Mouse (Mus musculus) forebrain, embryonic 15.5 days (tissue): ENCODE measurements around the gene Mab21l1. TPM values are rescaled to one million over a fixed set of nuclear protein-coding genes. Genes with fewer than 3 reads are reported as not detected.

ENCODE experiments used
- ATAC-seq: fragments of 200-750 bp; cut with Nextera tagmentation; replicated peaks from 2 replicates; pipeline ENCODE4 v1.8.0; 2017; ENCODE audit warnings: mild to moderate bottlenecking, moderate TSS enrichment, moderate library complexity
- H3K27ac ChIP-seq: fragments of 300-500 bp; sonication (generic); replicated peaks from 2 replicates; pipeline ENCODE4 v1.5.1; 2015; ENCODE audit warnings: mild to moderate bottlenecking, inconsistent platforms
- H3K27me3 ChIP-seq: fragments of 300-500 bp; sonication (generic); 2 replicates; pipeline ENCODE4 v1.6.1; 2015; ENCODE audit warnings: inconsistent platforms
- H3K36me3 ChIP-seq: fragments of 300-500 bp; sonication (generic); 2 replicates; pipeline ENCODE4 v1.6.1; 2015; ENCODE audit warnings: mild to moderate bottlenecking, inconsistent platforms
- H3K4me1 ChIP-seq: fragments of 300-500 bp; sonication (generic); 2 replicates; pipeline ENCODE4 v1.6.1; 2015; ENCODE audit warnings: inconsistent platforms
- H3K4me2 ChIP-seq: fragments of 300-500 bp; sonication (generic); replicated peaks from 2 replicates; pipeline ENCODE4 v1.6.1; 2015; ENCODE audit warnings: mild to moderate bottlenecking, inconsistent platforms
- H3K4me3 ChIP-seq: fragments of 300-500 bp; sonication (generic); 2 replicates; pipeline ENCODE4 v1.5.1; 2015; ENCODE audit warnings: mild to moderate bottlenecking, inconsistent platforms
- H3K9ac ChIP-seq: fragments of 300-500 bp; sonication (generic); replicated peaks from 2 replicates; pipeline ENCODE4 v1.6.1; 2015; ENCODE audit warnings: mild to moderate bottlenecking, inconsistent platforms
- H3K9me3 ChIP-seq: fragments of 300-500 bp; sonication (generic); 2 replicates; pipeline ENCODE4 v1.6.1; 2016; ENCODE audit warnings: inconsistent platforms
- WGBS: fragments of 180-500 bp; shearing (Covaris S2); methylation state at CpG from one replicate; pipeline ENCODE4 v1.1.7; 2015; ENCODE audit warnings: mixed read lengths; 5-methylcytosine and 5-hydroxymethylcytosine counted together
- polyA plus RNA-seq: library from polyadenylated mRNA; unstranded; fragments of >200 nt; fragmentation: Nextera tagmentation; extraction: Ambion mirVana; gene quantifications from 2 replicates; pipeline ENCODE4 v1.2.1, GENCODE M21; 2015

Gene Mab21l1
- polyA plus RNA-seq, 1 experiment from 2014 or later = 16.8 TPM

DNA sequence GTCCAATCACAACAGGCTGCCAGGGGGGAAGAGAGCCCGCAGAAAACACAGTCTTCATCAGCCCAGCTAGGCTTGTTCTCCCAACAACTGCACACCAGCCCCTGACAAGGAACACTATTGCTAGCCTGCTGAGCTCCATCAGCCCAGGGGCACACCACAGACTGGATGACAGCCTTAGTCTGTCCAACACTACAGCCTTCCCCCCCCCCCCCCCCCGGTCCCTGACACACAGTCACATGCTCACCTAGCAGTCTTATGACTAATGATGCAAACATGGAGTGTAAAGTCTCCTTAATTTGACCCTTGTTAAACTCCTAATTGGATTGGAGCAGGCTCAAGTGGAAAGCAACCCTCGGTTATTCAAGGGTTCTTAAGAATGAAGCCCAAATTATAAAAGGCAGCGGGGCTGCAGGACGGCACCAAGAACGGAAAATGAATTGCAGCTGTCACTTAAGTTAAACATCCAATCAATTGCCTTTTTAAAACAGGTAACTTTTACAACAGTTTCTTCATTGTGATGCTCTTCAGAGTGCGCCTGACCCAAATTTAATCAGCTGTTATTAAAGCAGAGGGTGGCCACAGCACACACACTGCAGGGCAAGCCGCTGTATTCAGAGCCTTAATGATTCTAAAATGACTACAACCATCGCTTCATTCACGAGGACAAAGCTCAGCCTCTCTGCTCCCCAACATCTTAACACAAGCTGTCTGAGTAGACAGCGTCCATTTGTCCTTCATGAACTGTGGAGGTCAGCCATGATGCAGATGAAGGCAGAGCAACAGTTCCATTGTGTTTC lies 26.3 kb upstream of the Mab21l1 start:
- Histone ChIP-seq H3K9ac (no peak overlapping the region), H3K4me2 (no peak overlapping the region), H3K4me1 (peaks cover 40% of the 10 kb centered on the region), H3K27ac (peak overlapping the region; percentile 47), H3K9me3 (no peaks in the 10 kb centered on the region), H3K27me3 (peaks cover 21% of the 10 kb centered on the region; the same call in 1 of the 2 replicates), H3K4me3 (no peak overlapping the region), H3K36me3 (no peaks in the 10 kb centered on the region)
- WGBS = 6% methylated on average over 11 of the region's 11 CpGs
- ATAC-seq = peak; percentile 77

DNA sequence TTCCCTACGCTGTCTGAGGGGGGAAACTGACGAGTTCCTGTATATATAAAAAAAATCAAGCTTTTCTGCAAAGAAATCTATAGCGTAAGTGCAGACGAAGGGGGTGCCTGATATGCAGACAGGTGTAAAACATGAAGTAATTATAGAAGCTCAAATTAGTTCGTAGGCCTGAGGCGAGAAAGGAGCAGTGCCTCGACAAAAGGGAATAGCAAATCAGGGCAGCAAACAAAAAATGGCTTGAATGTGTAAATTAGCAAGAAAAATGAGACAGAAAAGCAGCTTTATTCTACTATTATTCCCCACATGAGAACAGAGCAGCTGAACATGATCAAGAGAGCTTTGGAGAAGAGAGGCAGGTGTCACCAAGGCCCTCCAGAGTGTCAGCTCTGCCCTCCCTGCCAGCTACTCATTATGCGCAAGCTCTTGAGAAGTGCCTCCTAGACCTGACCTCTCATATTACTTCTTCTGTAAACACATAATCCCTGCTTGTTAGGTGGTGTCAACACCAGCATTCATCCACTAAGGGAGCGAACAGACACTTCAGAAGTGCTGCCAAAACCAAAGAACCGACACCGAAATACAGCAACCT lies 25.6 kb upstream of the Mab21l1 start:
- Histone ChIP-seq H3K9ac (no peak overlapping the region), H3K27me3 (peaks cover 21% of the 10 kb centered on the region; the same call in 1 of the 2 replicates)

DNA sequence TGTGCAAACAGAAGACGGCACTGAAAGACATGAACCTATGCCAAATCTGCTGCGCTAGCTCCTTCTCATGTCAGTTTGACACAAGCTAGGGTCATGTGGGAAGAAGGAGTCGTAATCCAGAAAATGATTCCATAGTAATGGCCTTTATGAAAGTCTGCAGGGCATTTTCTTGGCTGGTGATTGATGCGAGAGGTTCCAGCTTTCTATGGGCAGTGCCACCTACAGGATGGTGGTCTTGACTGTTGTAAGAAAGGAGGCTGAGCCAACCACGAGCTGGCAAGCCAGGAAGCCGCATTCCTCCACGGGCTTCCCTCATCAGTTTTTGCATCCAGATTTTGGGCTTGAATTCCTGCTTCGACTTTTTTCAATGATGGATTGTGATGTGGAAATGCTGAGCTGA lies 24.0 kb upstream of the Mab21l1 start:
- no peak overlapping the region for H3K9ac ChIP-seq
- ATAC-seq = no peak
- no peak overlapping the region for H3K4me3 ChIP-seq
- H3K9me3 ChIP-seq = no peaks in the 10 kb centered on the region
- no peak overlapping the region for H3K4me2 ChIP-seq
- H3K36me3 ChIP-seq = no peaks in the 10 kb centered on the region
- H3K4me1 ChIP-seq = peaks cover 33% of the 10 kb centered on the region
- no peak overlapping the region for H3K27ac ChIP-seq
- peaks cover 13% of the 10 kb centered on the region; the same call in 1 of the 2 replicates for H3K27me3 ChIP-seq
- whole genome bisulfite sequencing = 36% methylated on average over 8 of the region's 8 CpGs

More for the DNA sequence above, 25.6 kb upstream of the Mab21l1 start:
- H3K4me2 ChIP-seq = no peak overlapping the region
- H3K9me3 ChIP-seq = no peaks in the 10 kb centered on the region
- ATAC-seq = peak; percentile 60
- WGBS = 9% methylated on average over 11 of the region's 11 CpGs
- no peak overlapping the region for H3K4me3 ChIP-seq
- peaks cover 34% of the 10 kb centered on the region for H3K4me1 ChIP-seq
- peak overlapping the region; percentile 47 for H3K27ac ChIP-seq
- H3K36me3 ChIP-seq = no peaks in the 10 kb centered on the region

DNA sequence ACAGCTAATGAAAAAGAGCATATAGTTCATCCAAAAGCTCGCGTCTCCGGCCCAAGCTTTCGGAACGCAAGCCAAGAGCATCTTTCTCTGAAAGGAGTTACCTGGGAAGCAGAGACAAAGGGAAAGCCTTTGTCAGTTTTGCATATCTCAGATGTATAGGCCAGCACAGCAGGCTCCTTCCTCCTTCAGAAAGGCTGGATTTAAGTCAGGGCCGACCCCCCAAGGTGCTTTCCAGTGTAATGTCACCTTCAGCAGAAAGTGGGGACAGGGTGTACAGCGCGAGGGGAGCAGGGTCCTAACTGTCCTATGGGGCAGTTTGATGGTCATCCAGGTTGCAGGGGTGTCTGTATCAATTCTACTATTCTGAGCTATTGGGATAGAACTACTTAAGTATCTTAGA lies 18.7 kb upstream of the Mab21l1 start:
- H3K36me3 ChIP-seq = no peaks in the 10 kb centered on the region
- WGBS = 36% methylated on average over 8 of the region's 8 CpGs
- H3K9me3 ChIP-seq = no peaks in the 10 kb centered on the region
- H3K9ac ChIP-seq = no peak overlapping the region
- H3K4me3 ChIP-seq = no peak overlapping the region
- no peaks in the 10 kb centered on the region for H3K4me1 ChIP-seq
- no peak for ATAC-seq
- no peak overlapping the region for H3K4me2 ChIP-seq
- no peak overlapping the region for H3K27ac ChIP-seq
- H3K27me3 ChIP-seq = peaks cover 8% of the 10 kb centered on the region; the same call in 1 of the 2 replicates

DNA sequence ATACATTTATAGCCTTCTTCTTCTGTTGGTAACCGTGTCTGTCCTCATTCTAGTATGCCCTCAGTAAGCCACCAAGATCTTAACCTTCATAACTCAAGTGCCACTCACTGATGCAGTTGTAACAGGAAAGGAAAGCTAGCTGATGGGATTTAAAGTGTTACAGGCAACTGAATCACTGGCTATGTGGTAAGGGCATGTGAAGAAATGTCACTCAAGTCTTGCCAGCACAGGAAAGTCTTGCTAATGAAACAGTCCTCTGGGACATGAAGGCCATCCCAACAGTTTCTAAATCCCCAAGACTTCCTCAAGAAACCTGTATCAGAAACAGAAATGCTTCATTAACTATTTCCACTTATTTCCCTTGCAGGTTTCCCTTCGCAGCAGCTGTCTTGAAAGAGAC lies 13.7 kb upstream of the Mab21l1 start:
- no peaks in the 10 kb centered on the region for H3K4me1 ChIP-seq
- no peak overlapping the region for H3K9ac ChIP-seq
- H3K4me3 ChIP-seq = no peak overlapping the region
- no peak overlapping the region for H3K27ac ChIP-seq
- 89% methylated on average over 2 of the region's 2 CpGs for WGBS
- H3K4me2 ChIP-seq = no peak overlapping the region
- H3K9me3 ChIP-seq = no peaks in the 10 kb centered on the region
- H3K27me3 ChIP-seq = 0 out of 2 replicates have a peak, but pooled peaks cover 2% of the 10 kb centered on the region
- no peak for ATAC-seq
- H3K36me3 ChIP-seq = no peaks in the 10 kb centered on the region

DNA sequence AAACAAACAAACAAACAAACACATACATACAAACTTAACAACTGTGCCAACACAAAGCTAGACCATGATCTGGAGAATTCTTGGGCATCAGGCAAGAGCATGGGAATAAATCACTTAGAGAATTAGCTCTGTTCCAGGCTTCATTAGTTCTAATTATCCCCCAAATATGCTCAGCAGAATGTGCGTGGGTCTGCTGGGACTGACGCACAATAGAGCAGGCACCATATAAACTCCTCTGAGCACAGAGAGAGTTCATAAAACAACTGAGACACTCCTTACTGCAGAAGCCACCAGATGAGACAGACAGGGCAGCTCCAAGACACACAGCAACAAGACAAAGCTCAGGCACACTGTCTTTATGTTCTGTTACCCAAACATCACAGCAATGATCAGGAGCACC lies 13.0 kb upstream of the Mab21l1 start:
- no peak overlapping the region for H3K4me2 ChIP-seq
- H3K27me3 ChIP-seq = 0 out of 2 replicates have a peak, but pooled peaks cover 2% of the 10 kb centered on the region
- no peak overlapping the region for H3K27ac ChIP-seq
- ATAC-seq = no peak
- WGBS = 35% methylated on average over 2 of the region's 2 CpGs
- peaks cover 3% of the 10 kb centered on the region; the same call in 1 of the 2 replicates for H3K4me1 ChIP-seq
- no peaks in the 10 kb centered on the region for H3K9me3 ChIP-seq
- H3K36me3 ChIP-seq = no peaks in the 10 kb centered on the region
- no peak overlapping the region for H3K9ac ChIP-seq
- H3K4me3 ChIP-seq = no peak overlapping the region

DNA sequence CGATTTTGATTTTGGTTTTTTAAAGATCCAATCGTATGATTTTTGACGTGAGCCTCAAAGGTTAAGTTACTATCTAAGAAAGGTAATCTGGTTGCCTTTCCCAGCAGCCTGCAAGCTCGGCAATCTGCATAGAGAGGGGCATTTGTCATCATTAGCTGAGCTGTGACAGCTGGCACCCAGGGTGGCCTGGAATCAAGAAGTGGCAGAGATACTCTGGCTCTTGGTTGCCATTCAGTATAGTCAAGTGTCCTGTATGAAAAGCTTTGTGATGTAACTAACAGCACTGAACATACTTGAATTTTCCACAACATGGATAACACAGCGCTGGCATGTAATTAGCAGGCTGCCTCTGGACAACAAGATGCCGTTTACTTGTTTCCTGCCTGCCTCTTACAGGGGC lies 8.1 kb upstream of the Mab21l1 start:
- no peak for ATAC-seq
- no peaks in the 10 kb centered on the region for H3K36me3 ChIP-seq
- no peaks in the 10 kb centered on the region for H3K9me3 ChIP-seq
- peaks cover 15% of the 10 kb centered on the region for H3K27me3 ChIP-seq
- no peak overlapping the region for H3K27ac ChIP-seq
- peaks cover 7% of the 10 kb centered on the region; the same call in 1 of the 2 replicates for H3K4me1 ChIP-seq
- no peak overlapping the region for H3K9ac ChIP-seq
- no peak overlapping the region for H3K4me3 ChIP-seq
- H3K4me2 ChIP-seq = no peak overlapping the region
- WGBS = 57% methylated on average over 6 of the region's 6 CpGs

DNA sequence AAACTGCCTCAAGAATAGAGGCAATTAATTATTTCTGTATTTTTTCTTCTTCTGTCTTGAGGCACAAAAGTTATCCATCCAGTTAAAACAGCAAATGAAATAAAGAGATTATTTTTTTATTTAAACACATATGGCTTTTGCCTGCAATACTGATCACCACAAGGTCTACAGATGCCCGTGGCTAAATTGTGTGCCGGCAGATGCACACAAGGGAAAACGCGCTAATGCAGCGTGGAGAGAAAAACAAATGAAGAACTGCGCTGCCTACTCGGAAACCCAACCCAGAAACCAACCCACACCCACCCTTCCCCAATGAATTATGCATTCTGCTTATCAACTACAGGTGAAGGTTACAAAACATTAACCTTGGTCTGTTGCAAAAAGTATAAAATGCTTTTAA lies 7.1 kb upstream of the Mab21l1 start:
- 66% methylated on average over 7 of the region's 7 CpGs for WGBS
- Histone ChIP-seq H3K4me3 (no peak overlapping the region), H3K4me1 (peaks cover 14% of the 10 kb centered on the region), H3K27me3 (peaks cover 18% of the 10 kb centered on the region), H3K36me3 (no peaks in the 10 kb centered on the region), H3K4me2 (no peak overlapping the region), H3K27ac (no peak overlapping the region), H3K9ac (no peak overlapping the region), H3K9me3 (no peaks in the 10 kb centered on the region)
- no peak for ATAC-seq

DNA sequence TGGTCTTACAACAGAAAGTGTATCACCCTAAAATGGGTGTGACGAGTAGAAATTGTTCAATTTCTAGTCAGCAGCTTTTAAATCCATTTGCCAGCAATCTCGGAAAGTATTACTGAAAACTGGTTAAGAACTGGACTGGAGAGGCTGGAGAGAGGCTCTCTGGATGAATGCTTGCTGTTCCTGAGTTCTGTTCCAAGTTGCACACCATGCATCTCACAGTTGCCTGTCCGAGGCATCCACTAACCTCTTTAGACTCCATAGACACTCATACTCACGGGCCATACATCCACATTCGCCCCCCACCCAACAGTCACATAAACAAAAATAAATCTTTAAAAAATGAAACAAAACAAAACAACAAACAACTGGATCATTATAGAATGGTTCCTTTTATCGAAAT lies 6.6 kb upstream of the Mab21l1 start:
- no peak overlapping the region for H3K9ac ChIP-seq
- H3K27me3 ChIP-seq = peaks cover 18% of the 10 kb centered on the region
- no peaks in the 10 kb centered on the region for H3K36me3 ChIP-seq
- peaks cover 19% of the 10 kb centered on the region for H3K4me1 ChIP-seq
- H3K27ac ChIP-seq = no peak overlapping the region
- no peaks in the 10 kb centered on the region for H3K9me3 ChIP-seq
- H3K4me2 ChIP-seq = no peak overlapping the region
- no peak for ATAC-seq
- H3K4me3 ChIP-seq = no peak overlapping the region
- WGBS = 89% methylated on average over 6 of the region's 6 CpGs

DNA sequence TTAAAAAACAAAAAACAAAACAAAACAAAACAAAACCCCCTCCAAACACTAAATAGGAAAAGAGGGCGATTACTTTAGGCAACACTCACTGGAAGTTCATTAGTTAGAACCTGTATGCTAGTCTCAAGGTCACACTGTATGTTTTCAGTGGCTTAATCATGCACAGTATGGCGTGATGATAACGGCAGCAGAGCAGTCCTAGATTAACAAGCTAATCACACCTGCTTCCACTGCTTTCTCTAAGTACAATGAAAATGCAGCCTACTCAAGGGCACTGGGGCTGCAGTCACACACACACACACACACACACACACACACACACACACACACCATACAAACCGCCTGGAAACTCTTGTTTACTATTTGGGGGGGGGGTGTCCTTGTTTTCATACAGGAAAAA lies 4.8 kb upstream of the Mab21l1 start:
- no peaks in the 10 kb centered on the region for H3K9me3 ChIP-seq
- H3K4me1 ChIP-seq = peaks cover 28% of the 10 kb centered on the region
- H3K4me2 ChIP-seq = no peak overlapping the region
- H3K9ac ChIP-seq = no peak overlapping the region
- WGBS = 56% methylated on average over 4 of the region's 4 CpGs
- H3K27ac ChIP-seq = no peak overlapping the region
- H3K4me3 ChIP-seq = no peak overlapping the region
- no peak for ATAC-seq
- peaks cover 33% of the 10 kb centered on the region for H3K27me3 ChIP-seq
- no peaks in the 10 kb centered on the region for H3K36me3 ChIP-seq

DNA sequence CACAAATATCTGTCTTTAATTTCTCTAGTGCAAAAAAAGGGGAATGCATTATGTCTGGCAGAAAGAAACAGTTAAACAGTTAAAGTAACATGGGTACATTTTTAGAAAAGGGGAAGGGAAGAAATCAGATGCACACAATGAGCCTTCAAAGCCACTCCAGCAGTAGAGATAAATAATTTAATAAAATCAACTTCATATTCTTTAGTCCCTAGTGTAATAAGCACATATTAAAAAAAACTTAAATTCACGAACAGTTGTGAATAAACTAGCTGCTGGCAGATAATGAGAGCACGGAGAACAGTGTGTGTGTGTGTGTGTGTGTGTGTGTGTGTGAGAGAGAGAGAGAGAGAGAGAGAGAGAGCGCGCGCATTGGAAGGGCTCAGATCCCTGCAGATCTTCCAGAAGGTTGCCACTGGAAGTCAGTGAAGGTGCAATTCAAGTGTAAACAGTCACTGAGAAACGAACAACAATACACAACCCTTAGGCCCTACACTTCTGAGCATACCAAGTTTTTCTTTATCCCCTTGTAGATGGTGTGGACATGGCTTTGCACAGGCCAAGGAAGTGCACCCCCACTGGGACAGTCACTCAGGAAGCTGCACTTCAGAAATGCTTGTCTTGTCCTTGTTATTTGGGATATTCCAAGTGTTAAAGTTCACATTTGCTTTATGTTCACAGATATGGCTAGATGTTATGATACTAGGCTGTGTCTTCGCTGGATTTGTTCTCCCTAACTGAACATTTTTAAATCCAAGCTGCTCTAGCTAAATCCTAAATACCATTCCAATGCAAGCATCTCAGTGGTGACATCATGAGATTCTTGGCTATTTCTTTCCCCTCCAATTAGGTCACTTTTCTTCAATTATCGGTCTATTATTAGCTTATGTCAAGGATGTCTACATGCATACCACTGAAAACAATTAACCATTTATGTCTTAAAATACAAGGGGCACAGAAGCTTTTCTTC lies 3.3 kb upstream of the Mab21l1 start:
- no peaks in the 10 kb centered on the region for H3K36me3 ChIP-seq
- no peak overlapping the region for H3K27ac ChIP-seq
- no peak overlapping the region for H3K9ac ChIP-seq
- peaks cover 41% of the 10 kb centered on the region for H3K4me1 ChIP-seq
- H3K4me2 ChIP-seq = no peak overlapping the region
- 26% methylated on average over 8 of the region's 8 CpGs for WGBS
- no peak for ATAC-seq
- H3K9me3 ChIP-seq = no peaks in the 10 kb centered on the region
- H3K4me3 ChIP-seq = no peak overlapping the region
- H3K27me3 ChIP-seq = peaks cover 43% of the 10 kb centered on the region
